Mouse (Mus musculus) brown adipose tissue, adult 24 weeks (tissue): Measurements from ENCODE around the gene Synj2. TPM values are rescaled to one million over a fixed set of nuclear protein-coding genes. Genes with fewer than 3 reads are reported as not detected.
"Not testable (repeated sequence)": the region's sequence is repeated elsewhere in the genome, so short reads cannot be mapped to it uniquely, and the experiment has no call there.

ENCODE experiments used
- H3K27ac ChIP-seq: fragments of 200-500 bp; replicated peaks from 2 replicates; pipeline ENCODE4 v1.5.1; 2012; ENCODE audit warnings: low read depth, mild to moderate bottlenecking, low read length
- H3K4me1 ChIP-seq: fragments of 200-500 bp; 2 replicates; pipeline ENCODE4 v1.6.1; 2012; ENCODE audit warnings: low read length, mixed read lengths; ENCODE audit not compliant: control insufficient read depth, insufficient read depth, insufficient read length
- H3K4me3 ChIP-seq: fragments of 200-500 bp; 2 replicates; pipeline ENCODE4 v1.5.1; 2012; ENCODE audit warnings: low read depth, mild to moderate bottlenecking, low read length, moderate library complexity; ENCODE audit not compliant: insufficient read depth
- polyA plus RNA-seq: library from polyadenylated mRNA; stranded (reverse); fragments of >200 nt; gene quantifications from 2 replicates; pipeline ENCODE4 v1.2.4, GENCODE M21; 2012; ENCODE audit not compliant: missing spikeins, insufficient read depth, insufficient read length

The Synj2 gene
- polyA plus RNA-seq, 1 experiment, result 8.3 TPM

DNA sequence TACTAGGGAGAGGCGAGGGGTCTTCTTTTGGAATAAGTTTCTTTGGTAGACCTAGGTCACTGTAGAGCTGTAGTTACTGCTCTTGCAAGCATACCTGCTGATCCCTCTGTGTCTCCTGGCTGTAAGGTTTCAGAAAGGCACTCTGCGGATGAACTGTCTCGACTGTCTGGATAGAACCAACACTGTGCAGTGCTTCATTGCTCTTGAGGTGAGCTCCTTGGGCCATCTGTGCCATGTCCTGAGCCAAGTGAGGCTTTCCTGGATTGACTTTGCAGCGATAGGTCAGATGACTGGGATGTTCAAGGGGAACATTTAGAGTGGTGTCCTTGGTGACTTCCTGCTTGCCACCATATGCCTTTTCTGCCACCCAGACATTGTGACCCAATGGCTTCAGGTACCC lies 68.5 kb downstream of the Synj2 start:
- no peak overlapping the region for H3K27ac ChIP-seq
- H3K4me1 ChIP-seq, result peaks cover 16% of the 10 kb centered on the region
- no peak overlapping the region for H3K4me3 ChIP-seq

DNA sequence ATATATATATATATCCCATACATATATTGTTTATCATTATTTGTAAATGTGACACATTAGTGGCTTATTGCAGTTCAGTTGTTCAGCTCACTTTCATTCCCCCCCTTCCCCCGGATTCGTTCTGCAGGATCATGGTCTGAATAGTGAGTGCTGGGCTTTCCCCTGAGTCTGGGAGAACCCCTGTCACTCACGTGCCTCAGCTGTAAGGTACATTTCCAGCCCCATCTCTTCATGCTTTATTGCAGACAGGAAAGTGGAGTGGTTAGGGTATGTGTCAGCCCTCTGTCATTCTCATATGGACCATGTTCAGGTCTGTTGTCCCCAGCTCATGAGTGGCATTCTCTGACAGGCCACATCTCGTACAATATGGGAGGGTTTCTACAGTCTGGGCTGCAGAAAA lies 72.0 kb downstream of the Synj2 start:
- no peak overlapping the region for H3K4me3 ChIP-seq
- H3K4me1 ChIP-seq, result peaks cover 2% of the 10 kb centered on the region; the same call in 1 of the 2 replicates
- no peak overlapping the region for H3K27ac ChIP-seq

DNA sequence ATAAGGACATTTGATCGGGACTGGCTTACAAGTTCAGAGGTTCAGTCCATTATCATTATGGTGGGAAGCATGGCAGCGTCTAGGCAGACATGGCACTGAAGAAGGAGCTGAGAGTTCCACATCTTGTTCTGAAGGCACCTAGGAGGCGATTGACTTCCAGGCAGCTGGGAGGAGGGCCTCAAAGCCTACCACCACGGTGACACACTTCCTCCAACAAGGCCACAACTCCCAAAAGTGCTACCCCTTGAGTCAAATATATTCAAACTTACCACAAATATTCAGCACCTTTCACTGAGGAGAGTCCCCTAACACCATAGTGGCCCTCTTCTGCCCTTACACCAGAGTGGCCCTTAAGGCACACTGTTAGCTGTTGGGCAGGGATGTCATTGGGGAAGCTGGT lies 73.9 kb downstream of the Synj2 start:
- H3K27ac ChIP-seq, result no peak overlapping the region
- H3K4me3 ChIP-seq, result no peak overlapping the region
- H3K4me1 ChIP-seq, result peaks cover 2% of the 10 kb centered on the region; the same call in 1 of the 2 replicates

DNA sequence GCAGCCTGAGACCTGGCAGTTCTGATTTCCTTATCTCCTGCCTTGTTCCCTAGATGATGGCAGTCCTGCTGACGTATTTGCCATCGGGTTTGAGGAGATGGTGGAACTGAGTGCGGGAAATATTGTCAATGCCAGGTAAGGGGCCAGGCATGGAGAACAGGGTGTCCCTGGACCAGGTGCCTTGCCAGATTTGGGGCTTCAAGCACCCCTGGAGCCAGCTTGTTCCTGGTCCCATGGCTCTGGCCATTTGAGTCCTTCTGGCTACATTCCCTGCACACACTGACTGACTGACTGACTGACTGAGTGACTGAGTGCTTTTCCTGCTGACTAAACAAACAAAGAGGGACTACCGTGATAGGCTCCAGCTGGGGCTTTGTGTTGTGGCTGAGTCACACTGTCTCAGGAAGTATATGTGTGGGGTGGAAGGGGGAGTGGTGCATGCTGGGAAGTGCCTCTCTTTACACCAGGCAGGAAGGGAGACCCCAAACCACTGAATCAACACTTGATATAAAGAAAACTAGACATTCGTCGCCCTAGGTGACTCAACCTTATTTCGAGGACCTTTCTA lies 75.2 kb downstream of the Synj2 start:
- H3K27ac ChIP-seq, result peak overlapping the region; percentile 38
- H3K4me3 ChIP-seq, result no peak overlapping the region
- H3K4me1 ChIP-seq, result peaks cover 2% of the 10 kb centered on the region; the same call in 1 of the 2 replicates

DNA sequence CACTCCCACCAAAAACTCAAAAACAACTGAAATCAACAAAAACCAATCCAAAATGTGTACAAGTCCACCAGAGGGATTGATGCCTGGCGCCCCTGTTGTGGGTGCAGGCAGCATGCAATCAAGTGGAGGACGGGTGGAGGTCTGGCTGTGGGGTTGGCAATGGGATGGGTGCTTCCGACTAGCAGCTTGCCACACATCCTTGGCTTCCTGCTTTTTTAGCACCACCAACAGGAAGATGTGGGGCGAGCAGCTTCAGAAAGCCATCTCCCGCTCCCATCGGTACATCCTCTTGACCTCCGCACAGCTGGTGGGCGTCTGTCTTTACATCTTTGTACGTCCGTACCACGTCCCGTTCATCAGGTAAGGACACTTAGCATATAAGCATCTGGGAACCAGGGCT lies 76.2 kb downstream of the Synj2 start:
- no peak overlapping the region for H3K27ac ChIP-seq
- H3K4me1 ChIP-seq, result peaks cover 2% of the 10 kb centered on the region; the same call in 1 of the 2 replicates
- no peak overlapping the region for H3K4me3 ChIP-seq

DNA sequence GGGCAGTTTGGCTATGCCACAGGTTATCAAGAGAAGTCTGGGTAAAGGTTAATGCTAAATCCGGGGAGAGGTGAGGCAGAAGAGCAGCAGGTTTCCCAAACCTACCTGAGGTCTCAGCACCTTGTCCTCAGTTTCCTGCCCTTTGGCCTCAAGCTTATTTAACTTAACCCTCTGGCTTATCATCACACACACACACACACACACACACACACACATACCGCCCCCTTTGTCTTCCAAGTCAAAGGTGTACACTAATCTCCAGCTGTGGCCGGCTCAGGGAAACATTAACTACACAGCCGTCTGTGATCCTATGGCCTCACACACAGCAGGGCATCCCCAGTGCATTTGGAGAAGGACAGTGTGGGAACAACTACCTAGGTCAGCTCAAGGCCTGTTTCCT lies 77.3 kb downstream of the Synj2 start:
- Histone ChIP-seq H3K27ac (no peak overlapping the region), H3K4me3 (no peak overlapping the region), H3K4me1 (peaks cover 2% of the 10 kb centered on the region; the same call in 1 of the 2 replicates)

DNA sequence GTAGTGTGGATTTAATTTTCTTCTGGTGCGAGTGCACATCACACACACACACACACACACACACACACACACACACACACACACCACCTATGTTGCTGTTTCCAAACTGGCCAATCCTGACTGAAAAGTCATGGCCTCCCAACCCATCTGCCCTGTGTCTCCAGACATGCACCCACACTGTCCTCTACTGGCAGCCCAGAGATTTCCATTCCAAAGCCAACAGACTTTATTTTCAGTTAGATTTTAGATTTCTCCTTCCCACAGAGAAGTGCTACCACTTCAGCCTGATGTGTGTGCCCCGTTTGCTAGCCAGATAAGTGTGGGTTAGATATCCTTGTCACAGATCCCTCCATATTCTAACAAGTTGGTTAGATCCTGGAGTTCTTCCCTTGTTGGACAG lies 78.7 kb downstream of the Synj2 start:
- Histone ChIP-seq H3K4me1 (peaks cover 2% of the 10 kb centered on the region; the same call in 1 of the 2 replicates), H3K27ac (no peak overlapping the region), H3K4me3 (no peak overlapping the region)

DNA sequence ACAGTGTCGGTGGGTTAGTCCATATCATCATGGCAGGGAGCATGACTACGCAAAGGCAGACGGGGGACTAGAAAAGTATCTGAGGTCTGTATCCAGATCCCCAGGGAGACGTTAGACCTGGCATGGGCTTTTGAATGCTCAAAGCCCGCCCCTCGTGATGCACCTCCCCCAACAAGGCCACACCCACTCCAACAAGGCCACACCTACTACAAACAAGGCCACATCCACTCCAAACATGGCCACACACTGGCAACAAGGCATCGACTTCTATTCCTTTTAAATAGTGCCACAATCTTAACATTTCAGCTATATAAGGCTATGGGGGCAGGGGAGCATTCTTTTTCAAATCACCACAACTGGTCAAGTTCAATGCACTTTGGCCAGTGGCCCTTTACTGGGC lies 79.6 kb downstream of the Synj2 start:
- Histone ChIP-seq H3K4me3 (no peak overlapping the region), H3K27ac (no peak overlapping the region), H3K4me1 (peaks cover 2% of the 10 kb centered on the region; the same call in 1 of the 2 replicates)

DNA sequence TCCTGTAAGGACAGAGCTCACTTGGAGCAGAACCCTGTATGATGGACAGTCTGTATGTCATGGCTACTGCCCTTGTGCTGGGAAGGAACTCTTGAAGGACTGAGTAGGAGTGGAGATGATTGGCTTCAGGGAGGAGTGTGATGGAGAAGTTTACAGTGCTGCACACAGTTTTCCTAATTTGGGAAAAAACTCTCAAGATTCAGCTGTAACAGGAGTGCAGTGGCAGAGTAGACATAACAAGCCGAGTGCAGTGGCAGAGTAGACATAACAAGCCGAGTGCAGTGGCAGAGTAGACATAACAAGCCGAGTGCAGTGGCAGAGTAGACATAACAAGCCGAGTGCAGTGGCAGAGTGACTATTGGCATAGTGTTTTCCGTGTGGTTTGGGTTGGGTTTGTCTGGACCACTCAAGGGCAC lies 80.3 kb downstream of the Synj2 start:
- not testable (repeated sequence) for H3K4me1 ChIP-seq, H3K4me3 ChIP-seq
- 0 out of 2 replicates have a peak overlapping the region, but pooled peaks have one; percentile 32 for H3K27ac ChIP-seq

DNA sequence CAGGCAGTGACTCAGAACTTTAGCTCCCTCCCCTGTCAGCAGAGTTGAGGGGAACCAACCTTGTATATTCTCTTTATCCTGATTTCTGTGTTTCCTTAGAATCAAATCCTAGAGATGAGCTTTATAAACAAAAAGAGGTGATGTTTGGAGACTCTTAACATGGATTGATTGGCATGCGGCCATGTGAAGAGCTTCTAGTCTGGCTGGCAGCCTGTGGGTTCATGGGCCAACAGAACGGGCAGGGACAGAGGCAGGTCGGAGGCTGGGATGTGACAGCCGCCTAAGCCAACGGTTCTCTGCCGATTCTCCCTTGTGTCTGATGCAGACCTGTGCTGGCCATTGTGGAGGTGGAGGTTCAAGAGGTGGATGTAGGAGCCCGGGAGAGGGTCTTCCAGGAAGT lies 84.8 kb downstream of the Synj2 start:
- Histone ChIP-seq H3K4me3 (no peak overlapping the region), H3K4me1 (no peaks in the 10 kb centered on the region), H3K27ac (no peak overlapping the region)

DNA sequence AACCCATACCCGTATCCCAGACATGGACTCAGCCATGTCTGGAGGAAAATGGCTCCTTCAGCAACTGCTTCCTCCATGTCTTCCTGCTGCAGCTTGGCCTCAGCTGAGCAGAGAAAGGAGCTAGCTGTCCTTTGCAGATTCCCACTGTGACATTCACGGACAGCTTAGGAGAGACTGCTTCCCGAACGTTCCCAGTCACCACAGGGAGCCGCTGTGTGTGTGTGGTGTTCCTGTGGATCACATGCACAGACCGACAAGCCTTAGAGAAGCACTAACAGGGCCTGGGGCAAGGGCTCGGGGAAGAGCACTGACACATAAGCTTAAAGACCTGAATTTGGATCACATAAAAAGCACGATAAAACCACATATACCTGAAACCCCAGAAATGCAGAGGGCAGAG lies 94.6 kb downstream of the Synj2 start:
- Histone ChIP-seq H3K4me1 (no peaks in the 10 kb centered on the region), H3K4me3 (no peak overlapping the region), H3K27ac (no peak overlapping the region)

DNA sequence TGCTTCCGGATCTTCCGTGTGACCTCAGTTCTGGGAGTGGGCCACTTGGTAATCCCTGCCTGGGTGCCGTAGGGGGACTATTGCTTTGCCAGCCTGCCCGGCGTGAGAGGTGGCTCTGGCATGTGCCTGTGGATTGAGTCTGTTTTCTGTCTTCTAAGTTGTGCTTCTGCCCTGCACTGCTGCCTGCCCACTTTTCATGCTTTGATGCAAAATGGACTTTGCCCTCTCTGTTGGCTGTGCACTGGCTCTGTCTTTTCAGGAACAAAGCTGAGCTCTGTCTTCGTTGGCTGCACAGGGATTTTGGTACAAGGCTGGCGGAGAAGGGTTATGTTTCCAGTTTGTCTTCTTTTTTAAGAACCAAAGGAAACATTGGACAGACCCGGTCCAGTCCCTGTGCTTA lies 95.4 kb downstream of the Synj2 start:
- H3K4me1 ChIP-seq, result no peaks in the 10 kb centered on the region

DNA sequence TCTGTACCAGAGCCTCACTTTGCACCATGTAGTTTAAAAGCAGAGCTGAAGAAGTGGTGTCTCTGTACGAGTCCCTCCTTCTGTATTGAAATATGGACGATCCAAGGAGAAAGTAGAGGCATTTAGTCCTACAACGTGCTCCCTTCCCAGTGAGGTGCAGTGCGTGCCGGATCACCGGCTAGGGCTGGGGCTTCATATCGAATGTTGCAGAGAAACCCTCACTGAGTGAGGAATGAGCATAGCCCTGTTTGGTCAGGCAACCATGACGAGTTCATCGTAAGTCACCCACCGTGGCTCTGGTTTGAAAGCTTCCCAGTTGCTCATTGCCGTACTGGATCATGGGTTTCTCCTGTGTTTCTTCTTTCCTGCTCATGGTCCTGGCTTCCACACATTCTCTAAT lies 95.8 kb downstream of the Synj2 start:
- Histone ChIP-seq H3K4me1 (no peaks in the 10 kb centered on the region), H3K4me3 (no peak overlapping the region), H3K27ac (no peak overlapping the region)

More for the DNA sequence above, 95.4 kb downstream of the Synj2 start:
- no peak overlapping the region for H3K27ac ChIP-seq
- H3K4me3 ChIP-seq, result no peak overlapping the region

DNA sequence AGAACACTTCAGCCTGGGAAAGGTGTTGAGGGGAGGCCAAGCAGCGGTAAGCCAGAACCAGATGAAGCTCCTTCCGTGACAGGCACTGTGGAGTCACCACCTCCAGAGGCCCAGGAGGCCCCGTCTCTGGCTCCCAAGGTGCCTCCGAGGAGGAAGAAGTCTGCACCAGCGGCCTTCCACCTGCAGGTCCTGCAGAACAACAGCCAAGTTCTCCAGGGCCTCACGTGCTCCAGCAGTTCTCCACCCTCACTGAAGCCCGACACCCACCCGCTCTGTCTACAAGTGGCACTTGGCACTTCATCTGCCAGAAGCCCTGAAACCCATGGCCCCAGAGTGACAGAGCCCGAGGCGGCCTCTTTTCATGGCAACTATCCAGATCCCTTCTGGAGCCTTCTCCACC lies 96.4 kb downstream of the Synj2 start:
- H3K4me3 ChIP-seq, result no peak overlapping the region
- no peaks in the 10 kb centered on the region for H3K4me1 ChIP-seq
- no peak overlapping the region for H3K27ac ChIP-seq

DNA sequence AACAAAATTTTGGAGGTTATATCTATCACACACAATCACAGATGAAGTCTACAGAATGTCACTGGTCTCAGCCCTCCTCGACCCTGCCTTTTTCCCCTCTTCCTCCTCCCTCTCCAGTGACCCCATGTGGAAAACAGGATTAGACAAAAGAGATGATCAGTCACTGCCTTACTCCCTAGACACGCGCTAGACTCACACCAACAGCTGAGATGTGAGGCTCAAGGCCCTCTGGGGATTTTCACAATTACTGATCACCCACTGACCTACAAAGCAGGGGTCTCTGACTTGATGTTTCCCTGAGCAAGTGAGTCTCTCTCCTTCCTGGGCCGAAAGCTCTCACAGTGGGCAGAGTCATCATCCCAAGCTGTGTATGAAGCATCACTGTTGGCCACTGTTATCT lies 111.7 kb downstream of the Synj2 start:
- no peak overlapping the region for H3K4me3 ChIP-seq
- no peak overlapping the region for H3K27ac ChIP-seq
- H3K4me1 ChIP-seq, result no peaks in the 10 kb centered on the region

DNA sequence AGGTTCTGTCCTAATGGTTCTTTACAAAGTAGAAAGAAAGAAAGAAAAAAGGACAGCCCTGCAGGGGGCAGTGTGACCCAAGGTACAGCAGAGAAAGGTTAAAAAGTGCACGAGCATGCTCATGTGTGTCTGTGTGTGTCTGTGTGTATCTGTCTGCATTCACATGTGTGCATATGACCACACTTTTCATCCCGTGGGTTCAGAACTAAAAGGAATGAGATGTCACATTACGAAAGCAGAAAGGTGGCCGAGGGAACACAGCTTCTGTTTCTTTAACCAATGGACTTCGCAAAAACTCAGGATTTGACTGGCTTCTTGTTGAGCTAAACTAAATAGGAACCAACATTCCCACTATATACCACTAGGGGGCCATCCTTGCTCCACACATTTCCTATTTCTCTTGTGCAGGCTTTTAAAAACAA lies 113.9 kb downstream of the Synj2 start:
- Histone ChIP-seq H3K27ac (no peak overlapping the region), H3K4me3 (no peak overlapping the region), H3K4me1 (no peaks in the 10 kb centered on the region)
